Mouse (Mus musculus) adrenal gland, postnatal 10 days (tissue): ENCODE measurements around the gene Zfp839. TPM values are rescaled to one million over a fixed set of nuclear protein-coding genes. Genes with fewer than 3 reads are reported as not detected.
"Not testable (repeated sequence)": the region's sequence is repeated elsewhere in the genome, so short reads cannot be mapped to it uniquely, and the experiment has no call there.

Experiments used
- DNase-seq: peaks from one replicate; pipeline ENCODE4 v3.0.0; 2021; ENCODE audit warnings: mixed read lengths
- total RNA-seq, 2 experiments: library from RNA; stranded (reverse); gene quantifications; 2 replicates each; pipeline ENCODE4 v1.2.3; 2021

The Zfp839 gene
- total RNA-seq, 2 experiments from 2014 or later = 11.4 to 15.4 TPM

GRCm38 (mm10) chr12:110840348-110841198 is 9.5 kb upstream of the Zfp839 start, which contains the start of gene Mok:
Mok (minus strand) TSS chr12:110840939.
- DNase-seq = peak; percentile 97

GRCm38 (mm10) chr12:110841731-110842493 is 8.1 kb upstream of the Zfp839 start:
- DNase-seq = no peak

- DNase-seq = peak; percentile 91
Measured at GRCm38 (mm10) chr12:110843194-110844048, 6.6 kb upstream of the Zfp839 start.

- DNase-seq = peak; percentile 58
Measured at GRCm38 (mm10) chr12:110844227-110845130, 5.6 kb upstream of the Zfp839 start.

- peak; percentile 95 for DNase-seq
Measured at GRCm38 (mm10) chr12:110845131-110845880, 4.7 kb upstream of the Zfp839 start.

- DNase-seq = no peak
Measured at GRCm38 (mm10) chr12:110846191-110846765, 3.8 kb upstream of the Zfp839 start.

- no peak for DNase-seq
Measured at GRCm38 (mm10) chr12:110850929-110851256, 840 bp downstream of the Zfp839 start.

GRCm38 (mm10) chr12:110851414-110851813 is 1.4 kb downstream of the Zfp839 start:
- DNase-seq = no peak

GRCm38 (mm10) chr12:110851923-110852322 is 1.9 kb downstream of the Zfp839 start:
- DNase-seq = no peak

GRCm38 (mm10) chr12:110854786-110855737 is 5.0 kb downstream of the Zfp839 start:
- DNase-seq = no peak

GRCm38 (mm10) chr12:110857196-110857595 is 7.1 kb downstream of the Zfp839 start:
- DNase-seq = peak; percentile 65

GRCm38 (mm10) chr12:110858681-110859080 is 8.6 kb downstream of the Zfp839 start:
- not testable (repeated sequence) for DNase-seq

- no peak for DNase-seq
Measured at GRCm38 (mm10) chr12:110860293-110860692, 10.2 kb downstream of the Zfp839 start.

GRCm38 (mm10) chr12:110861256-110861655 is 11.2 kb downstream of the Zfp839 start:
- DNase-seq = no peak

GRCm38 (mm10) chr12:110864008-110864407 is 14.0 kb downstream of the Zfp839 start:
- no peak for DNase-seq

GRCm38 (mm10) chr12:110865571-110865970 is 15.5 kb downstream of the Zfp839 start:
- DNase-seq = no peak

- DNase-seq = peak; percentile 56
Measured at GRCm38 (mm10) chr12:110865989-110866388, 15.9 kb downstream of the Zfp839 start.

GRCm38 (mm10) chr12:110870107-110870506 is 20.1 kb downstream of the Zfp839 start:
- no peak for DNase-seq

- no peak for DNase-seq
Measured at GRCm38 (mm10) chr12:110871247-110871646, 21.2 kb downstream of the Zfp839 start.
